Mouse (Mus musculus) thymus, adult 2 months (tissue): ENCODE results near the gene Mecom.

Experiments
- CTCF ChIP-seq: fragments of 200-500 bp; IDR thresholded peaks from 2 replicates; pipeline ENCODE4 v1.5.1; 2012; ENCODE audit warnings: mild to moderate bottlenecking, control low read depth, low read length, moderate library complexity, borderline replicate concordance; ENCODE audit not compliant: control insufficient read depth, poor library complexity, insufficient read depth; ENCODE audit errors: extremely low read depth
- POLR2A ChIP-seq: fragments of 200-500 bp; IDR thresholded peaks from 2 replicates; pipeline ENCODE4 v1.6.1; 2012; ENCODE audit warnings: mild to moderate bottlenecking, low read length, control low read depth, moderate library complexity; ENCODE audit not compliant: control insufficient read depth, poor library complexity, insufficient read depth; ENCODE audit errors: extremely low read depth

GRCm38 (mm10) chr3:30245950-30246349 is 301.9 kb downstream of the Mecom start:
- TF ChIP-seq POLR2A, result no peak
- TF ChIP-seq CTCF, result no peak
